Mouse (Mus musculus): ENCODE measurements around the gene Mocs3. TPM values are rescaled to one million over a fixed set of nuclear protein-coding genes. Genes with fewer than 3 reads are reported as not detected.

The Mocs3 gene
- polyA plus RNA-seq, 1 experiment from 2014 or later: 3.9 TPM

DNA sequence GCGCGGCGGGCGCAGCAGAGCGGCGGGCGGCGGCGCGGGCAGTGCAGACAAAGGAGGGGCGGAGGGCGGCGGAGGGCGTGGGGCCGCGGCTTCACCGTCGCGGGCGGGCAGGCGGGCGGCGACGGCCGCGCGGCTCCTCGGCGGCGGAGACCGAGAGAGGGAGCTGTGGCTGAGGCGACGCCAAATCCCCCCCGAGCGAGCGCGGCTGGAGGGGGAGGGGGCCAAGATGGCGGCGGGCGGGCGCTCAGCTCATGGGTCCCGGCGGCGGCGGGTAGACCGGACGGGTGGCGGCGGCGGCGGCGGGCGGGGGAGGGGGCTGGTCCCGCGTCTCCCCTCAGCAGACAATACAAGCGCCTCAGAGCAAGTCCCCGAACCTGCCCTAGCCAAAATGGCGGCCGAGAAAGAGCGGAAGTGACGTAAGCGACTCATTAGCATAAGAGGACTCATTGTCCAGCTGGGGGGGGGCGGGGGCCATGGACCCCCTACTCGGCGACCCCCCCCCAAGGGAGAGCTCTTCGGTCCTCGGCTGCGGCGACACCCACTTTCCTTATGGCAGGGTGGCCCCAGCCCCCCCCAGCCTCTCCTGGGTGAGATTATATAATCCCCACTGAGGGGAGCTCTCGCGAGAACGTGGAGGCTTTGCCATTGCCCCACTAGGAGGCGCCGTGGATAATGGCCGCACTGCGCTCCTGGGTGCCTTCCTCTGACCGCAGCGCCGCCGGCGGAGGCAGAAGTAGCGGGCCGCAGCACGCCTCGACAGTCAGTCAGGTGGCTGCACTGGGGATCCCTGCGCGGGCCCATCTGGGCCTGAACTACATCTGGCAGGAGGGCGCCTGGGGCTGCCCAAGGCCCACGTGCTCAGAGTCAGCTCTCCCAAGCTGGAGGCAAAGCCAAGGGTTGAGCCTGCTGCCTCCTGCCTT lies 23.4 kb upstream of the Mocs3 start, which contains the start of gene Adnp:
TSS of gene Adnp (minus strand) at position 388 of the 920 bp plus-strand sequence.
- Histone ChIP-seq H3K4me1 (replicated peaks) (peaks cover 49% of the 10 kb centered on the region), H3K27me3 (no peaks in the 10 kb centered on the region), H3K4me2 (peak within 1 kb of the TSS; percentile 91), H3K27ac (peak within 1 kb of the TSS; percentile 95), H3K9ac (peak within 1 kb of the TSS; percentile 99), H3K9me3 (replicated peaks) (no peaks in the 10 kb centered on the region), H3K36me3 (peaks cover 58% of the 10 kb centered on the region), H3K4me3 (replicated peaks) (peak within 1 kb of the TSS; percentile 98)
- DNase-seq (peak; percentile 92), ATAC-seq (ENCODE audit: low read depth) (peak; percentile 86)
- WGBS (ENCODE audit: insufficient replicate concordance): 1% methylated on average over 50 of the region's 89 CpGs

- DNase-seq (no peak), ATAC-seq (ENCODE audit: low read depth) (no peak)
- H3K27ac ChIP-seq: peak overlapping the region; percentile 95
- H3K4me1 ChIP-seq (replicated peaks): peaks cover 42% of the 10 kb centered on the region
- no peaks in the 10 kb centered on the region for H3K27me3 ChIP-seq
- H3K36me3 ChIP-seq: peaks cover 60% of the 10 kb centered on the region
- peak overlapping the region; percentile 98; the same call in 1 of the 2 replicates for H3K4me3 ChIP-seq (replicated peaks)
- peak overlapping the region; percentile 99; the same call in 1 of the 2 replicates for H3K9ac ChIP-seq
- peak overlapping the region; percentile 91 for H3K4me2 ChIP-seq
- 84% methylated on average over 3 of the region's 3 CpGs for WGBS (ENCODE audit: insufficient replicate concordance)
- no peaks in the 10 kb centered on the region for H3K9me3 ChIP-seq (replicated peaks)
Measured at GRCm38 (mm10) chr2:168207883-168208282, 22.5 kb upstream of the Mocs3 start.

GRCm38 (mm10) chr2:168213788-168214397 lies 16.5 kb upstream of the Mocs3 start:
- no peak overlapping the region for H3K27ac ChIP-seq
- no peaks in the 10 kb centered on the region for H3K27me3 ChIP-seq
- DNase-seq: no peak
- no peak overlapping the region for H3K4me3 ChIP-seq (replicated peaks)
- H3K9ac ChIP-seq: no peak overlapping the region
- 65% methylated on average over 5 of the region's 5 CpGs for WGBS (ENCODE audit: insufficient replicate concordance)
- no peaks in the 10 kb centered on the region; the same call in 1 of the 2 replicates for H3K4me1 ChIP-seq (replicated peaks)
- no peaks in the 10 kb centered on the region for H3K9me3 ChIP-seq (replicated peaks)
- H3K36me3 ChIP-seq: peaks cover 93% of the 10 kb centered on the region
- no peak for ATAC-seq (ENCODE audit: low read depth)
- H3K4me2 ChIP-seq: no peak overlapping the region

DNA sequence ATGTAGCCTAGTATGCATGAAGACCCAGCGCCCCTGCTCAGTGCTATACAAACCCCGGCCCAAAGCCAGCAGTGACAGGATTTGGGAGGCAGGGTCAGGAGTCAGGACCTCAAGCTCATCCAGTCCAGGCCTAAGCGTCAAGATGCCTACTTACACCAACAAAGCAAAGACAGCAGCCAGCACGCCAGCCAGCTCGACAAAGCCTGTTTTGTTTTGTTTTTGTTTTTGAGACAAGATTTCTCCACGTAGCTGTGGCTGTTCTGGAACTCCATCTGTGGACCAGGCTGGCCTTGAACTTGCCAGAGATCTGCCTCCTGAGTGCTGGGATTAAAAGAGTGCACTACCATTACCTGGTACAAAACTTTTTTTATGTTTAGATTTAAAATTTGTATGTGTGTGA lies 7.1 kb upstream of the Mocs3 start:
- H3K9ac ChIP-seq: no peak overlapping the region
- no peak overlapping the region for H3K4me2 ChIP-seq
- peaks cover 8% of the 10 kb centered on the region for H3K4me1 ChIP-seq (replicated peaks)
- no peaks in the 10 kb centered on the region for H3K27me3 ChIP-seq
- 91% methylated on average over 6 of the region's 6 CpGs for whole genome bisulfite sequencing (ENCODE audit: insufficient replicate concordance)
- H3K36me3 ChIP-seq: peaks cover 81% of the 10 kb centered on the region
- DNase-seq (no peak), ATAC-seq (ENCODE audit: low read depth) (no peak)
- no peaks in the 10 kb centered on the region for H3K9me3 ChIP-seq (replicated peaks)
- H3K4me3 ChIP-seq (replicated peaks): no peak overlapping the region
- no peak overlapping the region for H3K27ac ChIP-seq

GRCm38 (mm10) chr2:168229116-168230025 lies 1.1 kb upstream of the Mocs3 start:
- Histone ChIP-seq H3K36me3 (peaks cover 52% of the 10 kb centered on the region), H3K4me1 (replicated peaks) (peaks cover 46% of the 10 kb centered on the region), H3K27ac (peak overlapping the region; percentile 86), H3K4me3 (replicated peaks) (peak overlapping the region; percentile 100), H3K4me2 (peak overlapping the region; percentile 99), H3K27me3 (no peaks in the 10 kb centered on the region), H3K9ac (peak overlapping the region; percentile 97), H3K9me3 (replicated peaks) (no peaks in the 10 kb centered on the region)
- 11% methylated on average over 41 of the region's 41 CpGs for WGBS (ENCODE audit: insufficient replicate concordance)
- ATAC-seq (ENCODE audit: low read depth): peak; percentile 45
- peak; percentile 42 for DNase-seq

GRCm38 (mm10) chr2:168230773-168231470 lies 500 bp downstream of the Mocs3 start:
- peak; percentile 54 for ATAC-seq (ENCODE audit: low read depth)
- peak overlapping the region; percentile 86 for H3K27ac ChIP-seq
- peaks cover 46% of the 10 kb centered on the region for H3K4me1 ChIP-seq (replicated peaks)
- H3K4me3 ChIP-seq (replicated peaks): peak overlapping the region; percentile 100
- H3K27me3 ChIP-seq: no peaks in the 10 kb centered on the region
- peak overlapping the region; percentile 97 for H3K9ac ChIP-seq
- H3K4me2 ChIP-seq: peak overlapping the region; percentile 99
- WGBS (ENCODE audit: insufficient replicate concordance): 2% methylated on average over 98 of the region's 105 CpGs
- H3K36me3 ChIP-seq: peaks cover 36% of the 10 kb centered on the region
- DNase-seq: peak; percentile 21
- H3K9me3 ChIP-seq (replicated peaks): no peaks in the 10 kb centered on the region

- H3K9me3 ChIP-seq (replicated peaks): no peaks in the 10 kb centered on the region
- H3K27ac ChIP-seq: no peak overlapping the region
- peak overlapping the region; percentile 97 for H3K9ac ChIP-seq
- peak overlapping the region; percentile 100 for H3K4me3 ChIP-seq (replicated peaks)
- peaks cover 31% of the 10 kb centered on the region for H3K36me3 ChIP-seq
- H3K4me2 ChIP-seq: peak overlapping the region; percentile 99
- peaks cover 46% of the 10 kb centered on the region for H3K4me1 ChIP-seq (replicated peaks)
- H3K27me3 ChIP-seq: no peaks in the 10 kb centered on the region
- no peak for ATAC-seq (ENCODE audit: low read depth)
- no peak for DNase-seq
- 53% methylated on average over 32 of the region's 33 CpGs for WGBS (ENCODE audit: insufficient replicate concordance)
Measured at GRCm38 (mm10) chr2:168231471-168231829, 1.0 kb downstream of the Mocs3 start.

- no peaks in the 10 kb centered on the region for H3K27me3 ChIP-seq
- no peak overlapping the region for H3K27ac ChIP-seq
- 78% methylated on average over 5 of the region's 5 CpGs for WGBS (ENCODE audit: insufficient replicate concordance)
- peaks cover 22% of the 10 kb centered on the region for H3K36me3 ChIP-seq
- no peak for DNase-seq
- no peak overlapping the region for H3K4me3 ChIP-seq (replicated peaks)
- no peak overlapping the region for H3K9ac ChIP-seq
- peaks cover 39% of the 10 kb centered on the region for H3K4me1 ChIP-seq (replicated peaks)
- peaks cover 2% of the 10 kb centered on the region; the same call in 1 of the 2 replicates for H3K9me3 ChIP-seq (replicated peaks)
- no peak overlapping the region for H3K4me2 ChIP-seq
- no peak for ATAC-seq (ENCODE audit: low read depth)
Measured at GRCm38 (mm10) chr2:168233286-168233685, 2.9 kb downstream of the Mocs3 start.

DNA sequence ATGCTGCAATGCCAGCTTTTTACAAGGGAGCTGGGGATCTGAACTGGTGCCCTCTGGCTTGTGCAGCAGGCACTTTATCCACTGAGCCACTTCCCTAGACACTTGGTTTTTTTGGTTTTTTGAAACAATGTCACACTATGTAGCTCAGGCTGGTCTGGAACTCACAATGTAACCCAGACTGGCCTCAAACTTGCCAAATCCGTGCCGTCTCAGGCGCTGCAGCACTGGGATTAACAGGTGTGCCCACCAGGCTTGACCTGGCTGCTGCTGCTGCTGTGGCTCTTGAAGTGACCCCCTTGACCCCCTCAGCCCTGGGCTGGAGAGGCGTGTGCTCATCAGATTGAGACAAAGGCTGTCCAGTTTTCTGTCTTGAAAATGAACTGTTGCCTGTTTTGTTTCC lies 7.9 kb downstream of the Mocs3 start:
- ATAC-seq (ENCODE audit: low read depth) (no peak), DNase-seq (no peak)
- peaks cover 4% of the 10 kb centered on the region; the same call in 1 of the 2 replicates for H3K27me3 ChIP-seq
- H3K36me3 ChIP-seq: peaks cover 10% of the 10 kb centered on the region
- no peak overlapping the region for H3K27ac ChIP-seq
- H3K4me3 ChIP-seq (replicated peaks): no peak overlapping the region
- H3K4me2 ChIP-seq: no peak overlapping the region
- WGBS (ENCODE audit: insufficient replicate concordance): 74% methylated on average over 4 of the region's 4 CpGs
- peaks cover 3% of the 10 kb centered on the region; the same call in 1 of the 2 replicates for H3K4me1 ChIP-seq (replicated peaks)
- H3K9me3 ChIP-seq (replicated peaks): peaks cover 3% of the 10 kb centered on the region; the same call in 1 of the 2 replicates
- H3K9ac ChIP-seq: no peak overlapping the region

DNA sequence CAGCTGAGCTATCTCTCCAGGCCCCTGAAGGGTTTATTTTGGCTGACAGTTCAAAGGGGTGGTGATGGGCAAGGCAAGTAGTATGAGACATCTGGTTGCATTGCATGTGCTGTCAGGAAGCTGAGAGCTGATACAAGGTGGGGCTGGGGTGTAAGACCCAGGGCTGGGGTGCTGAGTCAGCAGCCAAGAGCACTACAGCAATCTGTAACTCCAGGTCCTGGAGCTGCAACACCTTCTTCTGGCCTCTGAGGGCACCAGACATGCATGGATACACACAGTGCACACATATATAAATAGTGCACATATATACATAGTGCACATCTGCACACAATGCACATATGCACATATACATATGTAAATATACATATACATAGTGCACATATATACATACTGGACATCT lies 12.4 kb downstream of the Mocs3 start:
- no peak overlapping the region for H3K27ac ChIP-seq
- no peak overlapping the region for H3K4me3 ChIP-seq (replicated peaks)
- no peaks in the 10 kb centered on the region for H3K36me3 ChIP-seq
- H3K27me3 ChIP-seq: peaks cover 9% of the 10 kb centered on the region
- H3K9ac ChIP-seq: no peak overlapping the region
- H3K4me1 ChIP-seq (replicated peaks): no peaks in the 10 kb centered on the region
- H3K4me2 ChIP-seq: no peak overlapping the region
- peaks cover 3% of the 10 kb centered on the region; the same call in 1 of the 2 replicates for H3K9me3 ChIP-seq (replicated peaks)
- DNase-seq (no peak), ATAC-seq (ENCODE audit: low read depth) (no peak)
